Comparison of ENCODE assay signal across 8 mouse cellular contexts in genomic region chr6:86599197-86599596, GRCm38 (mm10). TPM values are rescaled to one million over a fixed set of nuclear protein-coding genes. Genes with fewer than 3 reads are reported as not detected.
DNase-seq lines count a peak whose midpoint lies in the region; TF ChIP-seq lines count a peak whose summit lies in the region.

No protein-coding gene starts in this region.

- dilution Hi-C loops in CH12.LX (cut with MboI; ENCODE audit: extremely low pct_ligation_motif_present, extremely low pct_unique_long_range_greater_than_20kb, low sequenced_read_pairs): no loop called here

- no peaks in the 10 kb centered on the region for H3K9me3 ChIP-seq in CH12.LX (replicated peaks; ENCODE audit: low read length)
- H3K9me3 ChIP-seq in forebrain, embryonic 10.5 days: no peaks in the 10 kb centered on the region

- TF ChIP-seq RAD21 in CH12.LX (IDR thresholded peaks at IDR 0.05; ENCODE audit: low read depth, low read length): peak; percentile 62

- no peaks in the 10 kb centered on the region for H3K79me2 ChIP-seq in CH12.LX (replicated peaks; ENCODE audit: control insufficient read depth, extremely low read depth, insufficient read depth, poor library complexity, severe bottlenecking)

- no peak overlapping the region for H3K4me2 ChIP-seq in CH12.LX (ENCODE audit: insufficient read depth, low read depth, poor library complexity, severe bottlenecking)

- H3K9ac ChIP-seq in CH12.LX (ENCODE audit: insufficient read depth, low read depth): no peak overlapping the region

- no peaks in the 10 kb centered on the region for H3K36me3 ChIP-seq in CH12.LX (replicated peaks in 1 of 2; ENCODE audit: control insufficient read depth in 1 of 2, insufficient read depth in 1 of 2, low read length in 1 of 2)
- no peaks in the 10 kb centered on the region for H3K36me3 ChIP-seq in forebrain, embryonic 10.5 days (replicated peaks)
- no peaks in the 10 kb centered on the region for H3K36me3 ChIP-seq in thymus, adult 2 months (ENCODE audit: control insufficient read depth, insufficient read depth, low read length)

- WGBS in forebrain, embryonic 10.5 days: 24% methylated on average over 4 of the region's 4 CpGs
- 22% methylated on average over 4 of the region's 4 CpGs for whole genome bisulfite sequencing in olfactory bulb, adult 2 months
- 33% methylated on average over 4 of the region's 4 CpGs for WGBS in thymus, adult 2 months

- DNase-seq in CH12.LX (ENCODE audit: extremely low read depth): peak; percentile 66
- DNase-seq in c-Kit-positive CD71-negative TER-119-negative erythroid progenitor cells, embryonic 14.5 days (ENCODE audit: low read depth): peak; percentile 72
- peak; percentile 72 for DNase-seq in forebrain, embryonic 10.5 days (ENCODE audit: extremely low spot score, low spot score)
- peak; percentile 84 to 92 for DNase-seq in heart, postnatal 10 days
- peak; percentile 61 to 87 for DNase-seq in layer of hippocampus, adult 18-20 months (ENCODE audit: low spot score in 2 of 2)
- DNase-seq in lung, adult 18-20 months: peak; percentile 80 to 84
- DNase-seq in thymus, adult 2 months: peak; percentile 82

- H3K4me3 ChIP-seq in CH12.LX (replicated peaks in 1 of 3; ENCODE audit: low read depth in 2 of 3, low read length in 2 of 3, poor library complexity in 1 of 3): no peak overlapping the region
- no peak overlapping the region for H3K4me3 ChIP-seq in forebrain, embryonic 10.5 days
- no peak overlapping the region for H3K4me3 ChIP-seq in olfactory bulb, adult 2 months (ENCODE audit: insufficient read depth, low read depth, low read length)
- no peak overlapping the region for H3K4me3 ChIP-seq in thymus, adult 2 months (ENCODE audit: control insufficient read depth, insufficient read depth, low read length)

- no peaks in the 10 kb centered on the region for H3K27me3 ChIP-seq in CH12.LX (replicated peaks)
- 0 out of 2 replicates have a peak, but pooled peaks cover 4% of the 10 kb centered on the region for H3K27me3 ChIP-seq in forebrain, embryonic 10.5 days (ENCODE audit: poor library complexity, severe bottlenecking)
- H3K27me3 ChIP-seq in thymus, adult 2 months (ENCODE audit: control insufficient read depth, insufficient read depth, low read length): no peaks in the 10 kb centered on the region

- no peak for TF ChIP-seq POLR2A in CH12.LX (IDR thresholded peaks at IDR 0.05; ENCODE audit: low read depth, low read length)
- TF ChIP-seq POLR2A in olfactory bulb, adult 2 months (IDR thresholded peaks at IDR 0.05; ENCODE audit: insufficient read depth, low read depth, low read length): no peak
- TF ChIP-seq POLR2A in thymus, adult 2 months (IDR thresholded peaks at IDR 0.05; ENCODE audit: control insufficient read depth, extremely low read depth, insufficient read depth, low read length, poor library complexity): no peak

- TF ChIP-seq CTCF in CH12.LX (conservative IDR thresholded peaks at IDR 0.05 in 1 of 2, IDR thresholded peaks at IDR 0.05 in 1 of 2; ENCODE audit: low read depth in 2 of 2, low read length in 2 of 2): peak; percentile 79 to 98
- TF ChIP-seq CTCF in olfactory bulb, adult 2 months (IDR thresholded peaks at IDR 0.05; ENCODE audit: insufficient read depth, low read depth, low read length): peak; percentile 46; the same call in 1 of the 2 replicates
- TF ChIP-seq CTCF in thymus, adult 2 months (IDR thresholded peaks at IDR 0.05; ENCODE audit: borderline replicate concordance, control insufficient read depth, extremely low read depth, insufficient read depth, low read length, poor library complexity): peak; percentile 75; the same call in 1 of the 2 replicates

- intact Hi-C loops in heart, postnatal 10 days (cut with DNase I): loop anchor here (5.0 kb wide), 2 partner anchors 52 to 68 kb away; partner anchors contain the start of gene Mxd1

- no peak for TF ChIP-seq EP300 in CH12.LX (IDR thresholded peaks at IDR 0.05; ENCODE audit: low read length)

- H3K4me1 ChIP-seq in CH12.LX (ENCODE audit: control insufficient read depth in 1 of 2, insufficient read depth in 2 of 2): peaks cover 18 to 23% of the 10 kb centered on the region in 2 experiments
- H3K4me1 ChIP-seq in forebrain, embryonic 10.5 days: peaks cover 10% of the 10 kb centered on the region
- H3K4me1 ChIP-seq in olfactory bulb, adult 2 months (ENCODE audit: control insufficient read depth, insufficient read depth, low read length): no peaks in the 10 kb centered on the region; the same call in 1 of the 2 replicates
- H3K4me1 ChIP-seq in thymus, adult 2 months (replicated peaks; ENCODE audit: control insufficient read depth, insufficient read depth, low read length): peaks cover 10% of the 10 kb centered on the region

- no peak overlapping the region for H3K27ac ChIP-seq in CH12.LX (ENCODE audit: insufficient read depth, low read depth)
- H3K27ac ChIP-seq in forebrain, embryonic 10.5 days: no peak overlapping the region
- H3K27ac ChIP-seq in olfactory bulb, adult 2 months (ENCODE audit: insufficient read depth, low read depth, low read length): no peak overlapping the region
- no peak overlapping the region for H3K27ac ChIP-seq in thymus, adult 2 months (ENCODE audit: control insufficient read depth, insufficient read depth, low read length)

- in situ Hi-C loops in CH12.LX (cut with MboI; ENCODE audit: low pct_ligation_motif_present, low pct_unique_long_range_greater_than_20kb, low sequenced_read_pairs): no loop called here

TF ChIP-seq in CH12.LX, 34 proteins besides CTCF, POLR2A, EP300 and RAD21:
- TF ChIP-seq USF2 (conservative IDR thresholded peaks at IDR 0.05; ENCODE audit: low read depth, low read length) (no peak), ZMIZ1 (IDR thresholded peaks at IDR 0.05; ENCODE audit: low read depth, low read length) (no peak), E2F4 (IDR thresholded peaks at IDR 0.05; ENCODE audit: insufficient replicate concordance, low read depth, low read length) (no peak), SMC3 (IDR thresholded peaks at IDR 0.05; ENCODE audit: low read depth, low read length) (peak; percentile 41), MAX (IDR thresholded peaks at IDR 0.05; ENCODE audit: low read length) (0 out of 2 replicates have a peak, but pooled peaks have one; percentile 20), POLR2AphosphoS2 (IDR thresholded peaks at IDR 0.05; ENCODE audit: low read depth, low read length) (no peak), IRF4 (IDR thresholded peaks at IDR 0.05; ENCODE audit: low read depth, low read length) (peak; percentile 27; the same call in 1 of the 2 replicates), MAZ (IDR thresholded peaks at IDR 0.05; ENCODE audit: low read depth, low read length) (0 out of 2 replicates have a peak, but pooled peaks have one; percentile 46), NELFE (IDR thresholded peaks at IDR 0.05; ENCODE audit: low read depth, low read length) (0 out of 2 replicates have a peak, but pooled peaks have one; percentile 18)

RNA-seq across cellular contexts. Expression of gene Asprv1, which starts 28.8 kb away (rescaled TPM):
- total RNA-seq in CH12.LX (2012; rRNA removed) (0.13 TPM in 1 of 2 replicates, not detected in the other), CH12.LX (2014; rRNA removed) (0.24 TPM in 1 of 2 replicates, not detected in the other)
- 0.16 TPM in 1 of 2 replicates, not detected in the other for polyA plus RNA-seq in CH12.LX (2012; ENCODE audit: insufficient read length, low read depth)
- 0.16 and 0.32 TPM in 2 replicates for polyA plus RNA-seq in forebrain, embryonic 10.5 days (2016; fragmentation: Nextera tagmentation; extraction: Ambion mirVana)
- under 1 TPM in 1 of 2 experiments, not detected in 1; 0.22 TPM for total RNA-seq in heart, postnatal 10 days (2021)
- 1 to 10 TPM; 1.2 to 1.8 TPM for total RNA-seq in layer of hippocampus, adult 18-20 months (2021)
- not detected in 2 replicates for polyA plus RNA-seq in olfactory bulb, adult 2 months (2012; ENCODE audit: insufficient read depth, insufficient read length, low replicate concordance, missing spikeins)
- polyA plus RNA-seq in thymus, adult 2 months (2012; rRNA removed): 7.6 and 10.1 TPM in 2 replicates
